Mouse (Mus musculus): ENCODE data around the gene Foxg1. TPM values are rescaled to one million over a fixed set of nuclear protein-coding genes. Genes with fewer than 3 reads are reported as not detected.

Foxg1 gene
- polyA plus RNA-seq, 1 experiment: not detected

DNA sequence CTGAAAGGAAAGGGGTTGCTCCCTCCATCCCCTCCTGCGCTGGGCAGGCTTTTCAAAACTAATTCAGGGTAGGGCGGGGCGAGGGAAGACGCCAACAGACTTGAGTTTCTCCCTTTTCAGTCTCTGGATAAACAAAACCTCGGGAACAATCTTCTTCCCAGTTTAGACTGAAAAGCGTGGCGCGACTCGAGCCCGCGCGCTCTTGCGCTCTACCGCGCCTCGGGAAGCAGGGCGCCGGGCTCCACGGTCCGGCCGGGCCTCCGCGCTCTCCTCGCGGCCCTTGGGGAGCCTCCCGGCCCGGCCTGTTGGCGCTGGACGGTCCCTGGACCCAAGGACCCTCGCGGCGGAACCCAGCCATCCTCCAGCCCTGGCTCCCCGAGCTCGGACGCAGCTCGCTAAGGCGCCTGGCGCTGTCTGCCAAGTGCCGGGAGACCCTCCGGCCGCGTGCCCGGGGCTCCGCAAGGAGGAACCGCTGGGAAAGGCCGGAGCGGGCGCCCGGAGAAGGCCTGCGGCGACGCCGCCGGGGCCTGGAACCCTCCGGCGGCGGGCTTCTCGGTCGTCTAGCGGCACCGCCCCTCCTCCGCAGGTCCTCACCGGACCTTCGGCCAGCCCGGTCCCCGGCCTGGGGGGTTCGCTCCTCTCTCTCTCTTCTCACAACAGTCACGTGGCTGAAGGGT lies 18.8 kb downstream of the Foxg1 start:
- TF ChIP-seq POLR2A (IDR thresholded peaks at IDR 0.05; ENCODE audit: borderline replicate concordance, control insufficient read depth, low read depth, low read length) (no peak), CTCF (IDR thresholded peaks at IDR 0.05; ENCODE audit: control insufficient read depth, insufficient read depth, low read length) (no peak)
- Histone ChIP-seq H3K4me3 (replicated peaks; ENCODE audit: control insufficient read depth, low read depth, low read length) (no peak overlapping the region), H3K4me1 (ENCODE audit: control insufficient read depth, insufficient read depth, low read length) (no peaks in the 10 kb centered on the region), H3K27ac (ENCODE audit: control insufficient read depth, insufficient read depth, low read depth, low read length, poor library complexity) (no peak overlapping the region)
- 2% methylated on average over 68 of the region's 68 CpGs for WGBS

GRCm38 (mm10) chr12:49401796-49402130 lies 19.3 kb downstream of the Foxg1 start:
- Histone ChIP-seq H3K4me1 (ENCODE audit: control insufficient read depth, insufficient read depth, low read length) (no peaks in the 10 kb centered on the region), H3K27ac (ENCODE audit: control insufficient read depth, insufficient read depth, low read depth, low read length, poor library complexity) (no peak overlapping the region), H3K4me3 (replicated peaks; ENCODE audit: control insufficient read depth, low read depth, low read length) (no peak overlapping the region)
- TF ChIP-seq CTCF (IDR thresholded peaks at IDR 0.05; ENCODE audit: control insufficient read depth, insufficient read depth, low read length): no peak
- no peak for TF ChIP-seq POLR2A (IDR thresholded peaks at IDR 0.05; ENCODE audit: borderline replicate concordance, control insufficient read depth, low read depth, low read length)
- WGBS: under 1% methylated on average over 5 of the region's 5 CpGs

DNA sequence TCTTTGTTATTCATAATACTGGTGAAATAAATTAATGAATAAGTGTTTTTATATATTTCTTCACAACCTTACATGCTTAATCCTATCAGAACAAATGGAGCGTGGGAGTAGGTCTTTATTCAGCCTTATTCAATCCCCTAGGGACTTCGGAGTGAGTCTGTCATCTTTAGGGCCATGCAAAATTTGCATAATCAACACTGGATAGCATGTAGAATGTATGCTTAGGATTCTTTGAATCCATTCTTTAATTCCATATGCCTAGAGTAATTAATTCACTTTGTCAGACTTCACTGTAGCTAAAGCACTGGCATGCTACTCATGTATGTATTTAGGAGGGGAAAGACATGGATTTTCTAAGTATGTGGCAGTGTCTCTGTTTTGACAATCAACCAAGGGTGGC lies 27.4 kb downstream of the Foxg1 start:
- Histone ChIP-seq H3K4me1 (ENCODE audit: control insufficient read depth, insufficient read depth, low read length) (no peaks in the 10 kb centered on the region), H3K4me3 (replicated peaks; ENCODE audit: control insufficient read depth, low read depth, low read length) (no peak overlapping the region), H3K27ac (ENCODE audit: control insufficient read depth, insufficient read depth, low read depth, low read length, poor library complexity) (no peak overlapping the region)
- TF ChIP-seq POLR2A (IDR thresholded peaks at IDR 0.05; ENCODE audit: borderline replicate concordance, control insufficient read depth, low read depth, low read length): no peak
- TF ChIP-seq CTCF (IDR thresholded peaks at IDR 0.05; ENCODE audit: control insufficient read depth, insufficient read depth, low read length): no peak
- 79% methylated on average over 2 of the region's 2 CpGs for WGBS

GRCm38 (mm10) chr12:49417963-49418362 lies 35.5 kb downstream of the Foxg1 start:
- Histone ChIP-seq H3K27ac (ENCODE audit: control insufficient read depth, insufficient read depth, low read depth, low read length, poor library complexity) (no peak overlapping the region), H3K4me1 (ENCODE audit: control insufficient read depth, insufficient read depth, low read length) (no peaks in the 10 kb centered on the region), H3K4me3 (replicated peaks; ENCODE audit: control insufficient read depth, low read depth, low read length) (no peak overlapping the region)
- 82% methylated on average over 3 of the region's 3 CpGs for WGBS
- TF ChIP-seq CTCF (IDR thresholded peaks at IDR 0.05; ENCODE audit: control insufficient read depth, insufficient read depth, low read length) (no peak), POLR2A (IDR thresholded peaks at IDR 0.05; ENCODE audit: borderline replicate concordance, control insufficient read depth, low read depth, low read length) (no peak)

Other genes with a start within 250 kb of the Foxg1 start
- not detected in 2 replicates for gene Gm43517, start 2.5 kb downstream of the Foxg1 start, polyA plus RNA-seq (2011; ENCODE audit: insufficient read depth, insufficient read length, low replicate concordance, missing spikeins)